Mouse (Mus musculus) E14TG2a.4 (cell line): ENCODE data around the gene Efcab11.
"Not testable (repeated sequence)": the region's sequence is repeated elsewhere in the genome, so short reads cannot be mapped to it uniquely, and the experiment has no call there.

Experiments used
- H3K27me3 ChIP-seq: 2 replicates; pipeline ENCODE4 v1.6.1; 2014; ENCODE audit warnings: low read length, control low read depth; ENCODE audit not compliant: insufficient read depth
- H3K36me3 ChIP-seq: 2 replicates; pipeline ENCODE4 v1.6.1; 2014; ENCODE audit warnings: low read length, control low read depth; ENCODE audit not compliant: insufficient read depth
- H3K4me1 ChIP-seq: replicated peaks from 2 replicates; pipeline ENCODE4 v1.6.1; 2014; ENCODE audit warnings: low read depth, low read length, control low read depth
- H3K4me3 ChIP-seq: replicated peaks from 2 replicates; pipeline ENCODE4 v1.5.1; 2014; ENCODE audit warnings: mild to moderate bottlenecking, low read length
- H3K9me3 ChIP-seq: 2 replicates; pipeline ENCODE4 v1.6.1; 2014; ENCODE audit warnings: low read length, control low read depth
- CTCF ChIP-seq: conservative IDR thresholded peaks from 2 replicates; pipeline ENCODE4 v1.5.1; 2014; ENCODE audit warnings: low read length
- NANOG ChIP-seq: IDR thresholded peaks from 2 replicates; pipeline ENCODE4 v1.6.1; 2014; ENCODE audit warnings: borderline replicate concordance, low read length, mixed read lengths
- POU5F1 ChIP-seq: IDR thresholded peaks from 2 replicates; pipeline ENCODE4 v1.6.1; 2014; ENCODE audit warnings: low read length, borderline replicate concordance

Gene Efcab11

GRCm38 (mm10) chr12:99837528-99837927 lies 46.7 kb downstream of the Efcab11 start:
- Histone ChIP-seq H3K36me3 (no peaks in the 10 kb centered on the region), H3K27me3 (no peaks in the 10 kb centered on the region), H3K4me1 (no peaks in the 10 kb centered on the region), H3K9me3 (no peaks in the 10 kb centered on the region), H3K4me3 (no peak overlapping the region)
- TF ChIP-seq CTCF (no peak), POU5F1 (no peak), NANOG (no peak)

- Histone ChIP-seq H3K4me3 (no peak overlapping the region), H3K36me3 (no peaks in the 10 kb centered on the region), H3K27me3 (no peaks in the 10 kb centered on the region), H3K9me3 (no peaks in the 10 kb centered on the region), H3K4me1 (no peaks in the 10 kb centered on the region)
- no peak for TF ChIP-seq NANOG
Observed at GRCm38 (mm10) chr12:99836404-99837131, 47.7 kb downstream of the Efcab11 start.

- Histone ChIP-seq H3K9me3 (no peaks in the 10 kb centered on the region), H3K27me3 (no peaks in the 10 kb centered on the region), H3K4me1 (no peaks in the 10 kb centered on the region), H3K36me3 (no peaks in the 10 kb centered on the region), H3K4me3 (no peak overlapping the region)
- TF ChIP-seq POU5F1 (no peak), CTCF (peak; percentile 30)
Observed at GRCm38 (mm10) chr12:99833476-99833875, 50.8 kb downstream of the Efcab11 start.

- H3K36me3 ChIP-seq, result no peaks in the 10 kb centered on the region
- no peaks in the 10 kb centered on the region for H3K27me3 ChIP-seq
- TF ChIP-seq CTCF (no peak), NANOG (no peak), POU5F1 (no peak)
- H3K4me3 ChIP-seq, result no peak overlapping the region
- no peaks in the 10 kb centered on the region for H3K4me1 ChIP-seq
- 0 out of 2 replicates have a peak, but pooled peaks cover 3% of the 10 kb centered on the region for H3K9me3 ChIP-seq
Observed at GRCm38 (mm10) chr12:99822591-99822990, 61.6 kb downstream of the Efcab11 start.

- no peak for TF ChIP-seq CTCF
- no peak for TF ChIP-seq NANOG
- TF ChIP-seq POU5F1, result no peak
- Histone ChIP-seq H3K9me3 (peaks cover 9% of the 10 kb centered on the region; the same call in 1 of the 2 replicates), H3K4me3 (no peak overlapping the region), H3K4me1 (no peaks in the 10 kb centered on the region), H3K27me3 (no peaks in the 10 kb centered on the region), H3K36me3 (no peaks in the 10 kb centered on the region)
Observed at GRCm38 (mm10) chr12:99821309-99821934, 62.8 kb downstream of the Efcab11 start.

GRCm38 (mm10) chr12:99819186-99819974 lies 64.9 kb downstream of the Efcab11 start:
- TF ChIP-seq POU5F1 (no peak), CTCF (no peak; the same call in 1 of the 2 replicates), NANOG (no peak)
- H3K36me3 ChIP-seq, result no peaks in the 10 kb centered on the region

GRCm38 (mm10) chr12:99818006-99818405 lies 66.2 kb downstream of the Efcab11 start:
- H3K36me3 ChIP-seq, H3K4me1 ChIP-seq, H3K27me3 ChIP-seq: not testable (repeated sequence)

More at GRCm38 (mm10) chr12:99819186-99819974, 64.9 kb downstream of the Efcab11 start:
- Histone ChIP-seq H3K27me3 (no peaks in the 10 kb centered on the region), H3K4me1 (no peaks in the 10 kb centered on the region), H3K9me3 (peaks cover 12% of the 10 kb centered on the region), H3K4me3 (no peak overlapping the region)

GRCm38 (mm10) chr12:99815244-99815643 lies 69.0 kb downstream of the Efcab11 start:
- Histone ChIP-seq H3K4me1 (no peaks in the 10 kb centered on the region), H3K4me3 (no peak overlapping the region), H3K9me3 (peaks cover 22% of the 10 kb centered on the region), H3K27me3 (no peaks in the 10 kb centered on the region), H3K36me3 (no peaks in the 10 kb centered on the region)
- no peak for TF ChIP-seq POU5F1
- no peak for TF ChIP-seq CTCF
- TF ChIP-seq NANOG, result no peak

More at GRCm38 (mm10) chr12:99818006-99818405, 66.2 kb downstream of the Efcab11 start:
- H3K4me3 ChIP-seq, result not testable (repeated sequence)
- H3K9me3 ChIP-seq, result peaks cover 22% of the 10 kb centered on the region
